Mouse (Mus musculus) layer of hippocampus, postnatal 10 days (tissue): ENCODE measurements around the gene Btn1a1. TPM values are rescaled to one million over a fixed set of nuclear protein-coding genes. Genes with fewer than 3 reads are reported as not detected.

ENCODE experiments used
- DNase-seq, 2 experiments: peaks; one replicate each; pipeline ENCODE4 v3.0.0; 2021; ENCODE audit warnings: low spot score in 2 of 2
- long read RNA-seq: library from polyadenylated mRNA; stranded (forward); transcript quantifications from one replicate; pipeline ENCODE4 v2.0.0, GENCODE M21; 2023
- total RNA-seq, 2 experiments: library from RNA; stranded (reverse); gene quantifications; 2 replicates each; pipeline ENCODE4 v1.2.3; 2021

The Btn1a1 gene
- total RNA-seq, result not detected
- long read RNA-seq, result 0 reads

- DNase-seq, result no peak
Measured at GRCm38 (mm10) chr13:23465600-23466109, at the start of gene Btn1a1. TSS of gene Btn1a1 (minus strand) at chr13:23465901.

- no peak for DNase-seq
Measured at GRCm38 (mm10) chr13:23515281-23515680, 49.6 kb upstream of the Btn1a1 start.

- no peak for DNase-seq
Measured at GRCm38 (mm10) chr13:23513517-23513916, 47.8 kb upstream of the Btn1a1 start.

DNA sequence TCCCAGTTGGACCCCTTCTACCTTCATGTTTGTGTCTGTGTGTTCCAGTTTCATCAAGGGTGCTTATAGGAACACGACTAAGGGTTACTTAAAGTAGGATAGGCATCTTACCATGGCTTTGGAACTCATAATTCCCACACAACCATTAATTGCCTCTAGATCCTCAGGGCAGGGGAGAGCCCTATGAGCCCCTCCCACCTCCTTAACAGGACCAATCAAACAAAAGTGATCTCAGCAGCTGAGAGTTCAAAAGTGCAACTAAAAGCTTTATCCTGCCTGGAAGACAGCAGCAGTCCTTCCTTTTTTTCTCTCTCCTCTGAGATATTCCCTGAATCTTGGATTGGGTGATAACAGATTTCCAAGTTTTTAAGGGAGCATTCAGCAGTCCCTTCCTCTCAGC is 44.4 kb upstream of the Btn1a1 start:
- no peak for DNase-seq

GRCm38 (mm10) chr13:23506819-23507515 is 41.3 kb upstream of the Btn1a1 start:
- no peak for DNase-seq

- no peak for DNase-seq
Measured at GRCm38 (mm10) chr13:23506351-23506750, 40.6 kb upstream of the Btn1a1 start.

GRCm38 (mm10) chr13:23505662-23506345 is 40.1 kb upstream of the Btn1a1 start:
- DNase-seq, result no peak

DNA sequence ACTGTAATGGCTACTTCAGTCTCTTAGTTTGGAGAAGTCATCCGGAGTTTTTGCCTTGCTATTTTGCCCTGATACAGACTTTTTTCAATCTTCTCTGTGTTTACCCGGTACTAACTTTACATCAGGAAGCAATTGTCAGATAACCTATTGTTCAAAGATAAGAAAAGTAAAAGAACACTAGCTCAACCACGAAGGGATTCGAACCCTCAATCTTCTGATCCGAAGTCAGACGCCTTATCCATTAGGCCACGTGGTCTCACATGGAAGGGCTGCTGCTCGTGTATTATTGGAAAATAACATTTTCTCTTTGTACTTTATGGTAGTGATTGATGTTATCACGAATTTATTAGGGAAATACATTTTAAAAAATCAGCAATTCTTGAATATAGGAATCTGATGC is 38.1 kb upstream of the Btn1a1 start:
- DNase-seq, result peak; percentile 51 to 73

DNA sequence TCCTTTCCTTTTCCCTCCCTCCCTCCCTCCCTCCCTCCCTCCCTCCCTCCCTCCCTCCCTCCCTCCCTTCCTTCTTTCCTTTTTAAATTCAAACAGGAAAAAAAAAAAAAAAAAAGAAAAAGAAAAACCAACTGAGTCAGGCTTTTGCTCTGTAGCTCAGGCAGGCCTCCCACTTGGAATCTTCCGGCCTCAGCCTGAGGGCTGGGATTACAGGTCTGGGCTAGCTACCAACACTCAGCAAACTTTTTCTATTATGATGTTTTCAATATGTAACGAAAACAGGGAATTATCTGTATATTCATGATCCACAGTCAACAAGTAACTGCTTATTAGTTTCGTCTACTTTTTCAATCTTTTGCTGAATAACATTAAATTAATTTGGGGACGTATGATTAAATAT is 37.2 kb upstream of the Btn1a1 start:
- DNase-seq, result no peak

- DNase-seq, result no peak
Measured at GRCm38 (mm10) chr13:23502031-23502567, 36.4 kb upstream of the Btn1a1 start.

DNA sequence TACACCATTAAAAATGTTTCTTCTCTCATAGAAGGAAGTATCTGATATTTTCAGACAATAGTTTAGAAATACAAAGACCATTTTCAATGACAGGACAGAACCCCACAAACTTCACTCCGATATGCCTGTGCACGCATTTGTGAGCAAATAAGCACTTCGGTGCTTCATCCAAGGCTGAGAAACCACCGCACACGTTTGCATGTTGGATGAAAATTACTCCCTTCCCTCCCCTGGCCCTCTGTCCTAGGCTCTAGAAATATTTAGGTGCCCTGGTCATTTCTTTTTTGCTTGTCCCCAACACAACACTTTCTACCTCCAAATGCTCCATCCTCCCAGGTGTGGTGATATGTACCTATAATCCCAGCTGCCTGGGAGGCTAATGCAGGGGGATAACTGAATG is 35.8 kb upstream of the Btn1a1 start:
- no peak for DNase-seq

DNA sequence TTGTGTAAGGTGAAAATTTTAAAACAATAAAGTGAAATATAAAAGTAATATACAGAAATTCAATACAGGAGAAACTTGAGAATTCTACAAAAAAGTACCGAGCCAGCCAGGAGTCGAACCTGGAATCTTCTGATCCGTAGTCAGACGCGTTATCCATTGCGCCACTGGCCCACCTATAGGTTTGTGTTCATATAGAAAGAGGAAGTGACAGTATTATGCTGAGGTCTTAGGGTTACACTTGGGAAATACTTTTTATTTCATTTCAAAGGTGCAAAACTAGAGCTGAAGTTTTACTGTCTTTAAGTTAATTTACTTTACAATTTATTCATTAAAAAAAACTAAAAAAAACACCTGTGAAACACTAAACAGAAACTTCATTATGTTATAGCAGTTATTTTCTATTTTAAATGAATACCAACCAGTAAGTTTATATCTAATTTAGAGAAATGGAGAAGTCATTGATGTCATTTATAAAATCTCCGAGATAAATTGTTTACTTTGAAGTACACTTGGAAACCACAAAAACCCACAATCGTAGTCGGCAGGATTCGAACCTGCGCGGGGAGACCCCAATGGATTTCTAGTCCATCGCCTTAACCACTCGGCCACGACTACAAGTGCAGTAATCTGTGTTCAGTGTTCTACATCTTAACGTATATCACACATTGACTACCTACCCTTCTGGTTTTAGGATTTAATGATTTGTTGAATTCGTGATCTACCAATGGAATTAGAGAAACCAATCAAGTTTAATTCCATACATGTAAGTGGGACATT is 34.9 kb upstream of the Btn1a1 start:
- peak; percentile 50 to 71 for DNase-seq

DNA sequence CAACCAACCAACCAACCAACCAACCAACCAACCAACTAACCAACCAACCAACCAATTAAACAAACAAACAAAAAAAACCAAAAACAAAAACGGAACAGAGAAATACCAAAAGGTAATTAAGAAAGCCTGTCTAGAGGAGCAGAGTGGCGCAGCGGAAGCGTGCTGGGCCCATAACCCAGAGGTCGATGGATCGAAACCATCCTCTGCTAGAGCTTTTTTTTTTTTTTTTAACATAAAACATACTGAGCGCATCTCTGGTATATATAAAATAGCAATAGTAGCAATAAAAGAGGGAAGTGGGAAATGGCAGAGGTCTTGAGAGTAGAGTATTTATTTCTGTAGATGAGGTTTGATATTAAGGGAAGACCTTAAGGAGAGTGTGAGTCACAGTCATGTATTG is 34.2 kb upstream of the Btn1a1 start:
- DNase-seq, result no peak

GRCm38 (mm10) chr13:23498653-23499052 is 33.0 kb upstream of the Btn1a1 start:
- DNase-seq, result no peak

- DNase-seq, result peak; percentile 36 to 62
Measured at GRCm38 (mm10) chr13:23497656-23498321, 32.1 kb upstream of the Btn1a1 start.

DNA sequence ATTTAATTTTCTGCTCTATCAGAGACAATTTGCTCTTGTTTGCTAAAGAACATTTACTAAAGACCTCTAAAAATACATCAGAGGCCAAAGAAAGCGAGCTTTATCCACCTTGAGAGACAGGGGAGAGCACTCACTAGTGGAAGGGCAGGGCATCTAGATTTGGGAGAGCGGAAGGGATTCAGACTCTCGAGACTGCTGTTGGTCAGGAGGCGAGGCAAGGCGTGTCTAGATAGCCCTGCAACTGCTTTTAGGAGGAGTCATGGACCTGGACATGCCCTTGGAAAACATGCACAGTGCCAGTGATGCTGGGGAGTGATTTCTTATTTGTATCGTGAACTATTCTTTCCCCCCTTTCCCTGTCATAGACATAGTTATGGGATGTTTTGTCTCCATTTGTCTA is 29.8 kb upstream of the Btn1a1 start:
- no peak for DNase-seq

- no peak for DNase-seq
Measured at GRCm38 (mm10) chr13:23491990-23492389, 26.3 kb upstream of the Btn1a1 start.

DNA sequence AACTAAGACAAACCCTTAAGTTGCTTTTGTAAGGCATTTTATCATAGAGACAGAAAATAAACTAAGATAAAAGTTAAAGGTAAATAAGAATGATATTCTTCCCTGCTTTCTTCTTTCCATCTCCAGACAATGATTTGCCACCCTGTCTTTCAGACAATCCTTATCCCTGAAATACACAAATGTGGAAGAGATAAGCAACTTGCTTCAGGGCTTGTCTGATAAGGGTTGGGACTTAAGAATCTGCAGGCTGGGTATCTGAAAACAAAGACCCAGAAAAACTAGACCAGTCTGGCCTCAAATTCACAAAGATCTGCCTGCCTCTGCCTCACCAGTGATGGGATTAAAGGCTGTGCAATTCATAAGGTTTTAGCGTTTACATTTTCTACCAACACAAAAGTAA is 25.6 kb upstream of the Btn1a1 start:
- DNase-seq, result no peak

DNA sequence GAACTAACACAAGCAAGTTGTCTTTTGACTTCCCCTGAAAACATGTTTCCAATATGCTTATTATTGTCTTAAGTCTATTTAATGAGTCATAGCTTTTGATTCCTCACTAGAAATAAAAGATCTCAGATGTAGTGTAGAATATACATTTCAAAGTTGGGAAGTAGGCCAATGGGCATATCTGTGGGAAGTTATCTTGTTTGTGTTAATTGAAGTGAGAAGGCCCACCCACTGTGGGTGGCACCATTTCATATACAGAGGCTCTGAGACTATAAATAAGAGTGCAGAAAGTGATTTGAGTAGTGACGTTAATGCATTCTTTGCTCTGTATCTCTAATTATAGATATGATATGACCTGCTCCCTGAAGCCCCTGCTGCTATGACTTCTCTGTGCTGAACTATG is 25.2 kb upstream of the Btn1a1 start:
- no peak for DNase-seq

DNA sequence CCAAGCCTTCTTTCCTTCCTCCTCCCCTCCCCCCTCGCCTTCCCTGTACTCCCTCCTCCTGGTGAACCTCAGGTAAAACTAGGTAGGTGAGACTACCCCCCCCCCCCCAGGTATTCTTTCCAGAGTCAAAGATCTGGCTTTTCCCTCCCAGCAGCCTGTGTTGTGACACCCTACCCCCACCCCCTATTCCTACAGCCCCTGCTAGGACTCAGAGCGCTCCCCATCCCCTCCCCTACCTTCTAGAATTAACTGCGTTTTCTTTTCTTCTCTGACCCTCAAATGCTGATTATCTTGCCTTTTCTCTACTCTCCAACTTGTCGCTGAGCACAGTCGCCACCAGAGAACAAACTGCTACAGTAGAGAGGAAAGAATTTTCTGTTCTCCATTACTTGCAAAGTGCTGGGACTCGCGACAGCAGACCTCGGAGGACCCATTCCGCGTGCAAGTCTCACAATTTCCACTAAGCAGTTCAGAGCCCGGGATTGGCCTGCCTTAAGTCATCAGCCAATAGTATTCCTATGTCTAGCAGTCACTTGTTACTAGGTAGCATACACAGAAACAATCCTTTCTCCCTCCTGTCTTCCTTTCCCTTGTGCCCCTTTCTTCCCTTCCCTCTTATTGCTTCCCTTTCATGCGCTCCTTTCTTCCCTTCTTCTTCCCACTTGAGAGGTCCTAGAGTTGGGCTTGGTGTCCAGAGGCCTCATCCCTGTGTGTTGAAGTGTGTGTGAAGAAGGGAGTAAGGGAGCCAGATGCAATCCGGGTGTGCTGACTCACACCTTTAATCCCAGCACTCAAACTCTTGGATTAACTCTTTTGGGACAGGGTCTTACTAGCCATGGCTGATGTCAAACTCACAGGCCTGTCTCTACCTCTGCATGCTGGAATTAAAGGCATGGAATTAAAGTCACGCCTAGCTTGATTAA is 23.0 kb upstream of the Btn1a1 start, which contains the start of gene Btn2a2:
Btn2a2 (minus strand) TSS at position 458 of the 923 bp plus-strand sequence.
- DNase-seq, result peak; percentile 58 to 67
